Mouse (Mus musculus) heart, postnatal 25 days (tissue): Measurements from ENCODE around the gene Msl3l2. TPM values are rescaled to one million over a fixed set of nuclear protein-coding genes. Genes with fewer than 3 reads are reported as not detected.

ENCODE experiments used
- DNase-seq: peaks from one replicate; pipeline ENCODE4 v3.0.0; 2022; ENCODE audit warnings: low spot score
- intact Hi-C: fragments of 180-260 bp; cut with DNase I; formaldehyde crosslinking; loops from one replicate; pipeline ENCODE4 v1.15.1; 2025
- total RNA-seq, 2 experiments: library from RNA; stranded (reverse); gene quantifications; 2 replicates each; pipeline ENCODE4 v1.2.3; 2021

Gene Msl3l2
- 1 to 10 TPM; 2.2 to 2.5 TPM for total RNA-seq

DNA sequence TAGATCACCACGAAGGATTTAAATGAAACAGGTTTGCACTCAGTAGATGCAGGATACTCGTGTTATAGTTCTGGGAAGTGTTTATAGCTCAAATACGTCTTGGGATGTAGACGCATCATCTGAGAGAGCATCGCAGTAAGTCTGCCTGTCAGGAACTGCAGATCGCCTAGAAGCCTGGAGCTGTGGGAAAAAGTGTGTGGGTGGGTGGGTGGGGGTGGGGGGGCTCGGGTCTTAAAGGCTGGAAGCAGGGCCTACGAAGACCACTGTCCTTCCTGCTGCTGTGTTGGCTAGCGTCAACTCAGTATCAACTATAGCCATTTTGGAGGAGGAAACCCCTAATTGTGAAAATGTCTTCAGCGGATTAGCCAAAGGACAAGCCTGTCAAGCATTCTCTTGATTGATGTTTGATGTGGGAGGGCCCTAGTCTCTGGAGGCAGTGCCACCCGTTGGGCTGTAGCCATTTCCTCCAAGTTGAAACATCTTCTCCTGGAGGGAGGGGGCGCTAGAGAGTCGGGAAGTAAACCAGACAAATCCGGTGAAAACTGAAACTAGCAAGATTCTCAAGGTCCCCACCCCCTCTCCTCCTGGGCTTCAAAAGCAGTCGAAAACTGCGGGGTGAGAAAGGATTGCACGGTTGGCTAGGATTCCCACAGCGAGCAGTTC lies at the start of gene Msl3l2:
Gene Msl3l2, plus strand, starts transcription at position 585 of the 663 bp plus-strand sequence.
- peak; percentile 73 for DNase-seq
- intact Hi-C loops, result loop anchor here (2.0 to 5.0 kb wide), 2 partner anchors 121 to 232 kb away; partner anchors contain the start of gene Tbc1d32

DNA sequence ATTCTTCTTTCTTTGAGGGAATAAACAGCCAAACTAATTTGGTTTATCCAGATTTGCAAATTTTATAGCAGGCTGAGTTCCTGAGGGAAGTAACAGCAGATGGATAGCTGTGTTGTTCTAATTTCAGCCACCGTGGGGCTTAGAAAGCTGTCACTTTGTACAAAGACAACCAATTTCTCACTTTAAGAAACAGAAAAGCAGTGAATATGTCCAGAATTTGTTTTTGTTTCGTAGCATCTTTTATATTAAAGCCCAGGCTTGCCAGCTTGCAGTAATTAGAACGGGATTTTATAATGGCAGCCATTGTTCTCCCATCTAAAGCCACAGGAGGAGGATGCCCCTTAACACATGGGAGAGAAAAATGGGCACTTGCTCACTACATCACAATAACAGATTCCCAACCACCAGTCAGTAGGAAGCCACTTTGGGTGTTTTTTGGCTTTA lies 47.7 kb upstream of the Msl3l2 start:
- DNase-seq, result no peak
- intact Hi-C loops, result no loop called here

DNA sequence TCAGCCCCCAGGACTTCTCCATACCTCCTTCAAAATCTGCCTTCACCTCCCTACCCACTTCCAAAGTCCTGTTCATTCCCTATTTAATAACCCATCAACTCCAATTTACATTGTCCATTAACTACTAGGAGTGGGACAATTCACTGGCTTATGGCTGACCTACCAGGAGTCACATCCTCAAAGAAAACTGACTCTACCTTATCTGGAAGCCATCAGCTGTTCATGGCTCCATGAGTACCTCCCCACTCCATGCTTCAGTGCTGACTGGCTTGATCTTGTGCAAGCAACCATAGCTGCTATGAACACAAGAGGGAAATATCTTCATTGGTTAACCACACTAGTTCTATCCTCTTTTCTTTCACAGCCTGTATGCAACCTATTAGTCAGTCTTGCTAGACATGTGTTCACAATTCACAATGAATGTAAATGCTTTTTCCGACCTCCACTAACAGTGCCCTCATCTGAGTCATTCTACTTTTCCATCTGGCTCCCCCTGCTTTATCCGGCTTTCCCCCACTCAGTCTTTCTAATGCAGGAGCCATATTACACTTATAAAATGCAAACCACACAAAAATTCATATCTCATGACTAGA lies 45.4 kb upstream of the Msl3l2 start:
- DNase-seq, result no peak
- intact Hi-C loops, result no loop called here

DNA sequence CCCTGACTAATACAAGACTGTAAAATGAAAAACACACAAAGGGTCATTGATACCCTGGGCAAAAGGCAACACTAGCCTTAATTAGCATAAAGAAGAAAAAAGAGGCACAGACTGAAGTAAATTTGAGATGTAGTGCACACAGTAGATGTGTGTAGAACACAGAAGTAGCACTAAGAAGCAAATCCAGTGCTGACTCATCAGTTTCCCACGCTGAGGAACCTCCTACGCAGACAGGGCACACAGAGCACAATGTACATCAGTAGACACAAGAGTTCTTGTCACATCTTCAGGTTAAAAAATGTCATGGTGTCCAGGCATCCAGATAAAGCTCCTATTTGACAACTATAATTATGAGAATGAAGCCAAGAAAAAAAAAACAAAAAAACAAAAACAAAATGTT lies 44.0 kb upstream of the Msl3l2 start:
- no peak for DNase-seq
- intact Hi-C loops, result no loop called here

DNA sequence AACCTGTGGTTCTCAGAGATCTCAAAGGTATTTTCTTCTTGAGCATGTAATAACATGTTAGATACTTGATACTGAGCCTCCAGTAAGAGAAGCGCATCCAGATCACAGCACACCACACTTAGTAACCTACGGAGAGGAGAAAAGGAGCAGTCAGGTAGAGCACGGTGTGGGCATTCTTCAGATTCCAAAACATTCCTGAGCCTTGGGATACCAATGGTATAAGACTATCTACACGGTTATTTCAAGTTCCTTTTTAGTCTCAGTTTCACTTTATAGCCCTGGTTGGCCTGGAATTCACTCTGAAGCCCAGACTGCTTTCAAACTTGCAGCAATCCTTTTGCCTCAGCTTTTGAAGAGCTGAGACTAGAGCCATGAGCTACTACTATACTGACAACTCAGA lies 17.0 kb upstream of the Msl3l2 start:
- DNase-seq, result no peak
- intact Hi-C loops, result no loop called here

DNA sequence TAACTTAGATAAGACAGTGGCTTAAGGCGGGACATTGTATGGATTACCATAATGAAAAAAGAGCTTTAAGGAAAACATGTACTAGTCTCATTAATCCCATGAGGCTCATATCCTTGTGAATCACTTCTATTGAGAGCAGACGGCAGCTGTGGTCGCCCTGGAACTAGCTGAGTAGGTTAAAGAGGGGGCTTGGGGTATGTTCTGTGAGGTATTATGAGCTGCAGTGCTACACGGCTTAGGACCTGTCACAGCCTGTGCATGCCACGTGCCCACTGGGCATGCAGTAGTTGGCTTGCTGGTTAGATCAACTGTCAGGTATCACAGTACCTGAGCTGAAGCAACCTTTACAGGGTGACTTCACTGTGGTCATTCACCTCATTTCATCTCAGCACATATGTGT lies 12.1 kb upstream of the Msl3l2 start:
- intact Hi-C loops, result no loop called here
- no peak for DNase-seq

DNA sequence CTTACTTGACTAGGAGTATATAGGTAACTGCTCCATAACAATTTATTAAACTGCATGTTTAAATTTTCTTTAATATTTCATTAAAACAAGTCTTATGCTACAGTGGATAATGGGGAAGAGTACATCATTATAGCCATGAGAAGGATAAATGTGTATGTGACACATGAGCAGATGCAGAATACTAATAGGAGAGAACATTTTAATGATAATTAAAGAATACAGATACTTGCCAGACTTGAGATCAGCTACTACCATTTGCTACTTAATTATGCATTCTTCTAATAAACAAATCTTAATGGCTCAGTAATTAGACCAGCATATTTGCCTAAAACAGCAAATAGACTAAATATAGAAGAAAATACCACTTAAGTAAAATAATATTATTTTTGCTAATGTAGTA lies 10.0 kb upstream of the Msl3l2 start:
- DNase-seq, result no peak
- intact Hi-C loops, result no loop called here

DNA sequence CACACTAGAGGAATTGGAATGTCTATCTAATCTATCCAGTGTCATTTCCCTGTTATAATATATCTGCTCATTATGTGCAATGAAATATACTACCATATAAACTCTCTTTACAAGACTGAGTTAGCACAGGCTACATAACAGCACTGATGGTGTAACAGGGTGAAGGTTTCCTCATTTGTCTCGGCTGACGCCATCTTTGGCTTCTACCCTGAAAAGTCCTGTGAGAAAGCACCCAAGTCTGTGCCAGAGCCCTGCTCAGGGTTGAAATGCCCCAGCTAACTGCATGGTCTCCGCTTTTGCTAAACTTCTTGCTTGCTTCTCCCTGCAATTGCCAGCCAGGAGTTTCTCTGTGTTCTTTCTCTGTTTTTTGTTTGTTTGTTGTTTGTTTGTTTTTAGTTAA lies 7.6 kb upstream of the Msl3l2 start:
- DNase-seq, result no peak
- intact Hi-C loops, result no loop called here

DNA sequence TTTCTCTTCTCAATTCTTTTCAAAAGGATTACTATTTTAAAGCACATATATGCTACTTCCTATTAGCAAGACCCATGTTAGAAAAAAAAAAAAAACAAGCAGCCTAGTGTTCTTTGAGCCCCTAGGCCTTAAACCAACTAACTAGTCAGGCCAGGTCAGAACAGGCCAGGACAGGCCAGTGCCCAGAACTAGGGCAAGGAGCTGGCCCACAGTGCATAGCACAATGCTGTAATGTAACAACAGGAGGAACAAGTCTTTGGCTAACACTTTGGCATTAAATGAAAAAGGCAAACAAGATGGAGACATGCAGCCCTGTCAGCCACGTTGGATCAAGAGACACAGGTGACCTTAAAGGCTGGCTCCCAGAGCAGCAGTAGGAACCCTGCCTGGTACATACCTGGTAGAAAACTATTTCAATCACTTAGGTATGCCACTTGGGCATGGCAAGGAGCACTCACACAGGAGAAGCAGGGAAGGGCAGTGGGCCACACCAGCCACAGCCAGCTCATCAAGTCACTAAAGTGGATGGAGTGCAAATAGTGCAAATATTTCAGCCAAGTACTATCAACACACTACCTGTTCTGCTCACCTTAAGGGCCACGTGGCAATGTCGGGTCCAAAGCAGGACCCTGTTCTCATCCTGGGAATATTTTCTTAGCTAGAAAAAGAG lies 6.9 kb upstream of the Msl3l2 start:
- intact Hi-C loops, result no loop called here
- DNase-seq, result no peak

DNA sequence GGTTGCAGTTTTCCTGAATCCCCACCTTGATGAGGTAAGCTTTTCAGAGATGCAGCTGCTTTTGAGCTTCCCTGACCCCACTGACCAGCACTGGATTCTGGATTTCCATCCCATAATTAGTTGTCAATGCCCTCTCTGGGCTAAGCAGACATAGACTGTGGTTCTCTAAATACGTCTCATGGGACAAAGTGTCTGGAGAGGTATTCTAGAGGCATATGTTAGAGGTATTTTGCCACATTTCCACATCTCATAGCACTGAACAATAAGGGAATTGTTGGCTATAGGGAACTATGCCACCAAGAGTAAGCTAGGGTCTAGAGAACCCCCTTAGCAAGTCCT lies 248 bp downstream of the Msl3l2 start:
- no peak for DNase-seq
- intact Hi-C loops, result loop anchor here (2.0 to 5.0 kb wide), 2 partner anchors 120 to 232 kb away; partner anchors contain the start of gene Tbc1d32

DNA sequence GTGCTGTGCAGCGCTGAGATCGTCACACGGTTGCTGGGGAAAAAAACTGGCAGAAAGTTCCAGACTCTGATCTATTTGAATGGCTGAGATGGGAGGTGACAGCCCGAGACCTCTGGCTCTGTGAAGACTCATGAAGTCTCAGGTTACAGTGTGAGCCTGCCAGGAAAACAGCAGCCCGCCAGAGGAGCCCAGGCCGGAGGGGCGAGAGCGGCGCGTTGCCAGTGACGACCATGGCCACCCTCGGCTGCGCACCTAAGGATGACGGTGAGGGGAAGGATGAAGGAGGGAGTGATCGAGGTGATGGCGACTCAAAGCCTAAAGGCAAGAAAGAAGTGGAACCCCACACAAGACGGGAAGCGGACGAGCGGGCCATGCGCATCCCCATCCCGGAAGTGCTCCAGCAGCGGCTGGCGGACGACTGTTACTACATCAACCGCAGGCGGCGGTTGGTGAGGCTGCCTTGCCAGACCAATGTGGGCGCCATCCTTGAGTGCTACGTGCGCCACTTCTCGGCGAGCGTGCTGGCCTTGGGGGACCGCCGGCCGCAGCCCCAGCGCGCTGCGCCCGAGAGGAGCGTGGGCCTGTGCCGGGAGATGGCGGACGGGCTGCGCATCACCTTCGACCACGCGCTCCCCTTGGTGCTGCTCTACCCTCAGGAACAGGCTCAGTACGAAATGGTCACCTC lies 8.4 kb downstream of the Msl3l2 start:
- intact Hi-C loops, result no loop called here
- DNase-seq, result peak; percentile 38

DNA sequence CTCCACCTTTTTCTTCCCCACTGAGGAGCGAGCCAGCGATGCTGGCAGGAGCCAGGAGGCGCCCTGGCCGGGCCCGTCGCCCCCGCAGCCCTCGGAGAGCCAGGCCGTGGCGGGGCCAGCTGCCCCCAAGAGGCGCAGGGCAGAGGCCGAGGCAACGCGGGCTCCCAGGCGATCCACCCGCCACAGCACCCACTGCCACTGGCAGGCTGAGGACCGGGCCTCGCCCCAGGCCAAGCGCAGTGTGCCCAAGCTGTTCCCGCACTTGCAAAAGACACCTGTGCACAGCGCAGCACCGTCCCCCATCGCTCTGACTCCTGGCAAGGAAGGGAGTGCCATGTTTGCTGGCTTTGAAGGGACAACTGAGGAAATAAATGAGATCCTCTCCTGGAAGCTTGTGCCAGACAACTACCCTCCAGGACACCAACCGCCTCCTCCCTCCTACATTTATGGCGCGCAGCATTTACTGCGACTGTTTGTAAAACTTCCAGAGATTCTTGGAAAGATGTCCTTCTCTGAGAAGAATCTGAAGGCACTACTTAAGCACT lies 9.0 kb downstream of the Msl3l2 start:
- no peak for DNase-seq
- intact Hi-C loops, result no loop called here

DNA sequence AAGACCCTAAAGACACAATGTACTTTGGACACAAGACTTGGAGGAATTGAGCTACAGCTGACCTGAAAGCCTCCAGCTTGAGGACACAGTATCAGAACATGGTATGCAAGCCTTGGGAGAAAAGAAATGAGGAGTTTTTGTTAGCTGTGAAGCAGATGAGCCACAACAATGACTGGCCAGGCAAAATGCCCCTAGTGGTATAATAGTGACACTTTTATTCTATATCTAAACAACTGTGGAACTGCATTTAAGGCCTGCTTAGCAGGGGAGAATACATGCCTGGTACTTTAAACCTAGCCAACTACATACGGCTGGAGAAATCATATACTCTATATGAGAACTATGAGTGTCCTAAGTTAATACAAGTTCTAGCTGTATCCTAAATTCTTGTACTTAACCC lies 20.3 kb downstream of the Msl3l2 start:
- intact Hi-C loops, result no loop called here
- DNase-seq, result no peak

DNA sequence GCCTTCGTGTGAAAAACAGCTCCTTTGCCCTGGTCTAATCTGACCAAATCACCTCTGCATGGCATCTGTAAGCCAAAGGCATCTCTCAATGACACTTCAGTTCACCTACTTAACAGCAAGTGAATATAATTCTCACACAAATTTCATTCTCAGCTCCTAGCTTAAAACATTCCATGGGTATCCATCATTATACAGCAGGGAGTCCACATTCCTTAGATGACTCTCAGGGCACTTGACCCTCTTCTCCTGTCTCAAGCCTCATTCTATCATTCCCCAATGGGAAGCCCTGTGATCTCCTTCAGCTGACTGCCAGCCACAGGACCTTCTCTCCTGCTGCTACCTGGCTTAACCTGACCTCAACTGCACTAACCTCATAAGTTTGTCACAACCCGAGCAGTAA lies 22.9 kb downstream of the Msl3l2 start:
- intact Hi-C loops, result no loop called here
- no peak for DNase-seq

DNA sequence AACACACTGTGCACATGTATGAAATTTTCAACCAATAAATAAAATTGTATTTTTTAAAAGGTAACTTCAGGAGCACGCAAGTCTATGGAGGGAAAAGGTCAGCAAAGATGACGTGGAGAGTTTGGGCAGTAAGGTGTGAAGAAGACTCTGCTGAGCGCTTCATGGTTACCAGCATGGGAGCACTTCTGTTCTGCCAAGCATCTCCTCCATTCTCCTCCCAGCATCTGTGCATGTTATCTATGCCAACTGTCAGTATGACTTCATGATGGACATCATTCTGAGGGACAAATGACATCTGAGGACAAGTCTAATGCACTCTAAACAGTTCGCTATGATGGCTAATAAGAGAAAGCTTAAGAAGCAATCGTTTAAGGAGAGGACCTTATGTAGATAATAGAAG lies 30.5 kb downstream of the Msl3l2 start:
- DNase-seq, result no peak
- intact Hi-C loops, result no loop called here

DNA sequence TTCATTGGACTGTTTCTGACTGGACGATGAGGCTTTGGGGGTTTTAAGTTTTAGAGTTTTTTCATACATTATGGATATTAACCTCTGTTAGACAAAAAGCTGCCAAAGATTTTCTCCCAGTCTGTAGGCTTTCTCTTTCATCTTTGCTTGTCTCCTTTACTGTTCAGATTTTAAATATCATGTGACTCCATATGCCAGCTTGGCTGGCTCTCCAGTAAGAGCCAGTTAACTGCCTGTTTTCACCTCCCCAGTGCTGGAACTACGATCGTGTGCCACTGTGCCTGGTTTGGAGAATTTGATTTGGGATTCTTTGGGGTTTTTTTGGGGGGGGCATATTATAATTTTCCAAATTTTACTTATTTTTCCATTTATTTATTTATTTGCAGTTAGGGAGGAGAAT lies 42.2 kb downstream of the Msl3l2 start:
- intact Hi-C loops, result no loop called here
- no peak for DNase-seq

DNA sequence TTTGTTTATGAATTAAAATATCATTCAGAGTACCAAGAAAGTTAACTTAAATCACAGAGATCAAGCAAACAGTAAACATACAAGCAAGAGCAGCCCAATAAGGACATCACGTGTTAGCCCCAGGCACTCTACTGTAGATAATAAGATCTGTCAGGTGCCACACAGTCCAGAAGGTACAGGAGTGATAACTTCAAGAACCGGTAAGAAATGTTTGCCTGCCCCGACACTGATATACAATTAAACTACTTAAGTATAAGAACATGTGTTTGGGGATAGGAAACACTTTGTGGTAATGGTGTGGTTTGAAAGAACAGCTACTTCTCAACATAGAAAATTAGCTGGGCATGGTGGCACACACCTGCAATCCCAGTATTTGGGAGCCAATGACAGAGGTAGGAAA lies 50.2 kb downstream of the Msl3l2 start:
- no peak for DNase-seq
- intact Hi-C loops, result no loop called here

DNA sequence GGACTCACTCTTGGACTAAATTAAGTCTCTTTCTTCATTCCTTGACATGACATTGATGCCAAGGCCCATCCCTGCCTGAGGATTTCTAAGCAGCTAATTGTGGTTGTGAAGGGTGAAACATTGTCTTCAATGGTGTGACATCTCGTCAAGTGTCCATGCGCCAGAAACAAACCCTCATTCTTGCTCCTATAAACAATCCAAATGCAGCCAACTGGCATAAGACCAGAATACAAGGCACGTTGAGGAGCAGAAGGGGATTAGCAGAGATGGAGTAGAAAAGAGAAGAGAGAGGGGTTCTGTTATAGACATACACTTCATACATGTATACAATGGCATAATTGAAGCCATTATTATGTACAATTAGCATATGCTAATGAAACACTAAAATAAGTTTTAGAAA lies 51.5 kb downstream of the Msl3l2 start:
- intact Hi-C loops, result no loop called here
- DNase-seq, result no peak

DNA sequence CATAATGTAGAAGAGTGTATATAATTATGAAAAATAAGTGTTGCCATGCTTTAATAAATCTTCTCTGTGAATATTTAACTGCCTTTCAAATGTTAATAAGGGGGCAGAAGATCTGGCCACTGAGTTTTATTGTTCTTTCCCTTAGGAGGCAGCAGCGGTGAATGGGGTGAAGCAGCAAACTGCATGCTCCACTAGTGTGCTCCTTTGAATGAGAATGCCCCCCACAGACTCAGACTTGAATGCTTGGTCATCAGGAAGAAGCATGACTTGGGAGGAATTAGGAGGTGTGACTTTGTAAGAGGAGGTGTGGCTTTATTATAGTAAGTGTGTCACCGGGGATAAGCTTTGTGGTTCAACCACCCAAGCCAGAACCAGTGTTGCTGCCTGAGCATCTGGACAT lies 52.0 kb downstream of the Msl3l2 start:
- no peak for DNase-seq
- intact Hi-C loops, result no loop called here

DNA sequence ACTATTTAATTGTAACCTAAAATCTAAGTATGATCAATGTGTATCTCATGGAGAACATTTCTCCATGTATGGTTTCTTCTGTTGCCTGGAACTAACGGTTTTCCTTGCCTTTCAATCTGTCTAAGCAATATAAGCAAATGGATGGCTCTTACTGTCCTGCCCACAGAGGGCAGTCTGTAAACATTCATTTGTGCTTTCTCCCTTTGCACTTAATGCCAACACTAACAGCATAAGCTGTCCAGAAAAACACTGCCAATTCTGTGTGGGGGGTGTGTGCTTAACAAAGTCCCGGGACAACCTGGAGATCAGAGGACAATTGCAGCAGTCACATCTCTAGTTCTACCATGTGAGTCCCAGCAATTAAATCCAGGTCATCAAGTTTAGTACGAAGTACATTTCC lies 57.7 kb downstream of the Msl3l2 start:
- intact Hi-C loops, result no loop called here
- no peak for DNase-seq

DNA sequence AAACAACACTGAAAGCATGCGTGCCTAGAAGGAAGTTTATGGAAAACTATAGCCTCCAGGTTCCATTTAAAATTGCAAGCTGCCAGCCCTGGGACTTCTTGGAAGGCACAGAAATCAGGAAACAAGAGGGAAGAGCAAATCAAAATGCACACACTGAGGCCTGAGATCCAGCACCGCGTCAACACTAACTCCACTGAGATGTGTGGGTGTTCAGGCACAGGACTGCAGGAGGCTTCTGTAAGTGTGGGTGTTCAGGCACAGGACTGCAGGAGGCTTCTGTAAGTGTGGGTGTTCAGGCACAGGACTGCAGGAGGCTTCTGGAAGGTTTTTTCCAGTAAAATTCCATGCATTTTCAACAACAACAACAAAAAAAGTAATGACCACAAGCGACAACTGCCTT lies 59.0 kb downstream of the Msl3l2 start:
- intact Hi-C loops, result no loop called here

More for the DNA sequence above, 59.0 kb downstream of the Msl3l2 start:
- DNase-seq, result no peak
